Mouse (Mus musculus): ENCODE data around the gene Mrps6.

Mrps6 gene

GRCm38 (mm10) chr16:92057852-92058643 lies at the start of gene Mrps6, which contains the start of the genes Gm49711 and Slc5a3:
Mrps6 (plus strand) TSS chr16:92058270.
Gm49711 (plus strand) TSS chr16:92058316.
Slc5a3 (plus strand) TSS chr16:92058322.
- DNase-seq = peak; percentile 99

GRCm38 (mm10) chr16:92009586-92009985 lies 48.5 kb upstream of the Mrps6 start:
- no peak for DNase-seq

- no peak for DNase-seq
Observed at GRCm38 (mm10) chr16:92016792-92017191, 41.3 kb upstream of the Mrps6 start.

GRCm38 (mm10) chr16:92019141-92020118 lies 38.6 kb upstream of the Mrps6 start:
- DNase-seq = peak; percentile 90

GRCm38 (mm10) chr16:92021656-92022400 lies 36.2 kb upstream of the Mrps6 start:
- peak; percentile 87 for DNase-seq

GRCm38 (mm10) chr16:92022494-92023283 lies 35.4 kb upstream of the Mrps6 start:
- peak; percentile 44 for DNase-seq

GRCm38 (mm10) chr16:92033286-92033685 lies 24.8 kb upstream of the Mrps6 start:
- DNase-seq = peak; percentile 65

- peak; percentile 66 for DNase-seq
Observed at GRCm38 (mm10) chr16:92034676-92035075, 23.4 kb upstream of the Mrps6 start.

GRCm38 (mm10) chr16:92036701-92037100 lies 21.4 kb upstream of the Mrps6 start:
- DNase-seq = peak; percentile 63

- DNase-seq = peak; percentile 44
Observed at GRCm38 (mm10) chr16:92037891-92038607, 20.0 kb upstream of the Mrps6 start.

GRCm38 (mm10) chr16:92039421-92039820 lies 18.6 kb upstream of the Mrps6 start:
- peak; percentile 83 for DNase-seq

- DNase-seq = peak; percentile 42
Observed at GRCm38 (mm10) chr16:92039966-92040365, 18.1 kb upstream of the Mrps6 start.

GRCm38 (mm10) chr16:92051777-92052310 lies 6.2 kb upstream of the Mrps6 start:
- DNase-seq = no peak

- no peak for DNase-seq
Observed at GRCm38 (mm10) chr16:92052569-92052968, 5.5 kb upstream of the Mrps6 start.

- DNase-seq = no peak
Observed at GRCm38 (mm10) chr16:92056711-92057110, 1.4 kb upstream of the Mrps6 start.

- no peak for DNase-seq
Observed at GRCm38 (mm10) chr16:92057456-92057851, 616 bp upstream of the Mrps6 start.

GRCm38 (mm10) chr16:92058644-92059620 lies 862 bp downstream of the Mrps6 start:
- DNase-seq = no peak

- DNase-seq = no peak
Observed at GRCm38 (mm10) chr16:92060213-92060612, 2.1 kb downstream of the Mrps6 start.

GRCm38 (mm10) chr16:92061586-92061985 lies 3.5 kb downstream of the Mrps6 start:
- no peak for DNase-seq

GRCm38 (mm10) chr16:92062832-92063231 lies 4.8 kb downstream of the Mrps6 start:
- DNase-seq = no peak
